In the genomic region with DNA sequence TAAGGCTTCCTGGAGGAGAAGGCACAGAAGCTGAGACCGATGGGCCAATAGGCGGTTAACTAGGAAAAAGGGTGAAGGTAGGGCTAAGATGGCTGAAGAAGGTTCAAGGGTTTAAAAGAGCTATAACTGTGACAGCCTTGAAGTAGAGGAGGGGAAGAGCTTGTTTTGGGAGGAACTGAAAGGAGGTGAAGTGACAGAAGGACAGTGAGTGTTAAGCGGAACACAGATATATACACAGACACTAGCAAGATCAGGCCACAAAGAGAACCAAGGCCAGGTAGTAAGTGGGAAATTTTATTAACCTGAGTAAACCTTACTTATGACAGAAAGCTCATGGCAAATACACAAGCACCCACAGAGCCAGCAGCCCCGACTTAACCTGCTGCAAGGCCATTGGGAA, we compare ENCODE assay signal across 13 mouse cellular contexts. TPM values are rescaled to one million over a fixed set of nuclear protein-coding genes. Genes with fewer than 3 reads are reported as not detected.
A peak's percentile ranks its signal among the peaks of the same experiment; 100 is the strongest.
DNase-seq lines count a peak whose midpoint lies in the region; ATAC-seq and TF ChIP-seq lines count a peak whose summit lies in the region.
"Had no signal": no experiment of that assay in that cellular context is flagged by ENCODE, and none has a peak within 500 bp of the region (broad histone marks: within the 10 kb centered on the region; RNA-seq: fewer than 3 reads in every experiment).

No protein-coding gene starts in this region.

- dilution Hi-C loops in CH12.LX (cut with MboI; ENCODE audit: extremely low pct_ligation_motif_present, extremely low pct_unique_long_range_greater_than_20kb, low sequenced_read_pairs): no loop called here

- H3K4me2 ChIP-seq in kidney, embryonic 15.5 days: no peak overlapping the region
- H3K4me2 ChIP-seq in CH12.LX (ENCODE audit: insufficient read depth, low read depth, poor library complexity, severe bottlenecking): peak overlapping the region; percentile 65
- H3K4me2 ChIP-seq in liver, embryonic 16.5 days (ENCODE audit: low read depth, low read length): no peak overlapping the region
- H3K4me2 ChIP-seq: midbrain, embryonic 13.5 days had no signal

- no peak for TF ChIP-seq CTCF in kidney, adult 2 months (conservative IDR thresholded peaks at IDR 0.05; ENCODE audit: insufficient read depth, insufficient read length, low read depth, low read length)
- no peak for TF ChIP-seq CTCF in CH12.LX (conservative IDR thresholded peaks at IDR 0.05 in 1 of 2, IDR thresholded peaks at IDR 0.05 in 1 of 2; ENCODE audit: low read depth in 2 of 2, low read length in 2 of 2)

- no peaks in the 10 kb centered on the region for H3K27me3 ChIP-seq in kidney, adult 2 months (replicated peaks; ENCODE audit: control insufficient read depth, insufficient read depth, low read length)
- H3K27me3 ChIP-seq in kidney, embryonic 15.5 days: no peaks in the 10 kb centered on the region
- no peaks in the 10 kb centered on the region for H3K27me3 ChIP-seq in CH12.LX (replicated peaks)
- H3K27me3 ChIP-seq in liver, embryonic 16.5 days (ENCODE audit: control insufficient read depth, insufficient read depth, low read depth, low read length): no peaks in the 10 kb centered on the region
- H3K27me3 ChIP-seq: midbrain, embryonic 13.5 days had no signal

- no peaks in the 10 kb centered on the region for H3K36me3 ChIP-seq in kidney, adult 2 months (ENCODE audit: control insufficient read depth, insufficient read depth, low read length)
- peaks cover 6% of the 10 kb centered on the region; the same call in 1 of the 2 replicates for H3K36me3 ChIP-seq in kidney, embryonic 15.5 days
- peaks cover 12 to 51% of the 10 kb centered on the region in 2 experiments for H3K36me3 ChIP-seq in CH12.LX (replicated peaks in 1 of 2; ENCODE audit: control insufficient read depth in 1 of 2, insufficient read depth in 1 of 2, low read length in 1 of 2)
- H3K36me3 ChIP-seq in liver, embryonic 16.5 days (ENCODE audit: control insufficient read depth, insufficient read depth): no peaks in the 10 kb centered on the region

- peaks cover 10% of the 10 kb centered on the region for H3K4me1 ChIP-seq in kidney, adult 2 months (ENCODE audit: control insufficient read depth, insufficient read depth, low read length)
- peaks cover 35% of the 10 kb centered on the region for H3K4me1 ChIP-seq in kidney, embryonic 15.5 days
- H3K4me1 ChIP-seq in CH12.LX (ENCODE audit: control insufficient read depth in 1 of 2, insufficient read depth in 2 of 2): peaks cover 47 to 86% of the 10 kb centered on the region in 2 experiments
- H3K4me1 ChIP-seq in liver, embryonic 16.5 days (ENCODE audit: control insufficient read depth, low read depth, low read length): peaks cover 20% of the 10 kb centered on the region

- ATAC-seq in kidney, embryonic 15.5 days (replicated peaks; ENCODE audit: low FRiP score): no peak
- no peak for ATAC-seq in liver, embryonic 16.5 days (ENCODE audit: low read depth)
- ATAC-seq: midbrain, embryonic 13.5 days had no signal

- H3K9ac ChIP-seq in kidney, embryonic 15.5 days: no peak overlapping the region
- H3K9ac ChIP-seq in CH12.LX (ENCODE audit: insufficient read depth, low read depth): peak overlapping the region; percentile 40; the same call in 1 of the 2 replicates
- H3K9ac ChIP-seq in liver, embryonic 16.5 days (ENCODE audit: low read depth, low read length): no peak overlapping the region
- H3K9ac ChIP-seq: midbrain, embryonic 13.5 days had no signal

- peaks cover 95% of the 10 kb centered on the region for H3K79me2 ChIP-seq in CH12.LX (replicated peaks; ENCODE audit: control insufficient read depth, extremely low read depth, insufficient read depth, poor library complexity, severe bottlenecking)

- 87% methylated on average over 4 of the region's 4 CpGs for WGBS in kidney, adult 2 months
- WGBS in kidney, embryonic 15.5 days: 91% methylated on average over 4 of the region's 4 CpGs
- 78% methylated on average over 4 of the region's 4 CpGs for WGBS in liver, embryonic 16.5 days (ENCODE audit: insufficient replicate concordance)

- TF ChIP-seq RAD21 in CH12.LX (IDR thresholded peaks at IDR 0.05; ENCODE audit: low read depth, low read length): no peak

- no peaks in the 10 kb centered on the region for H3K9me3 ChIP-seq in kidney, embryonic 15.5 days (replicated peaks)
- H3K9me3 ChIP-seq in CH12.LX (replicated peaks; ENCODE audit: low read length): no peaks in the 10 kb centered on the region
- no peaks in the 10 kb centered on the region for H3K9me3 ChIP-seq in liver, embryonic 16.5 days (replicated peaks; ENCODE audit: control insufficient read depth, low read length)
- H3K9me3 ChIP-seq: G1E; midbrain, embryonic 13.5 days had no signal

- in situ Hi-C loops in CH12.LX (cut with MboI; ENCODE audit: low pct_ligation_motif_present, low pct_unique_long_range_greater_than_20kb, low sequenced_read_pairs): no loop called here

- peak; percentile 49; the same call in 1 of the 2 replicates for TF ChIP-seq EP300 in CH12.LX (IDR thresholded peaks at IDR 0.05; ENCODE audit: low read length)

- no peak overlapping the region for H3K4me3 ChIP-seq in kidney, adult 2 months (ENCODE audit: insufficient read depth, low read depth, low read length)
- H3K4me3 ChIP-seq in kidney, embryonic 15.5 days (replicated peaks): no peak overlapping the region
- no peak overlapping the region for H3K4me3 ChIP-seq in CH12.LX (replicated peaks in 1 of 3; ENCODE audit: low read depth in 2 of 3, low read length in 2 of 3, poor library complexity in 1 of 3)
- H3K4me3 ChIP-seq in liver, embryonic 16.5 days (ENCODE audit: low read depth, low read length): no peak overlapping the region
- H3K4me3 ChIP-seq: midbrain, embryonic 13.5 days had no signal

- DNase-seq in kidney, adult 2 months: no peak
- peak; percentile 46 for DNase-seq in CH12.LX (ENCODE audit: extremely low read depth)
- DNase-seq in adipocyte (ENCODE audit: low spot score): peak; percentile 40
- DNase-seq in urinary bladder, postnatal 14 days (ENCODE audit: low spot score): no peak
- DNase-seq in layer of hippocampus, adult 9-11 months: no peak
- DNase-seq: adrenal gland, adult 2 months; cerebellum, adult 8-10 months; kidney, postnatal 14 days; left cerebral cortex, postnatal 4 days had no signal

- no peak for TF ChIP-seq POLR2A in kidney, adult 2 months (IDR thresholded peaks at IDR 0.05; ENCODE audit: low read depth, low read length)
- 0 out of 2 replicates have a peak, but pooled peaks have one; percentile 8 for TF ChIP-seq POLR2A in CH12.LX (IDR thresholded peaks at IDR 0.05; ENCODE audit: low read depth, low read length)

- H3K27ac ChIP-seq in kidney, adult 2 months (ENCODE audit: insufficient read depth, low read depth, low read length): peak overlapping the region; percentile 28; the same call in 1 of the 2 replicates
- H3K27ac ChIP-seq in kidney, embryonic 15.5 days: no peak overlapping the region
- H3K27ac ChIP-seq in CH12.LX (ENCODE audit: insufficient read depth, low read depth): peak overlapping the region; percentile 97
- H3K27ac ChIP-seq in liver, embryonic 16.5 days (ENCODE audit: low read length): 0 out of 2 replicates have a peak overlapping the region, but pooled peaks have one; percentile 56
- H3K27ac ChIP-seq: midbrain, embryonic 13.5 days had no signal

TF ChIP-seq in CH12.LX, 34 proteins besides CTCF, POLR2A, EP300 and RAD21:
- TF ChIP-seq RCOR1 (conservative IDR thresholded peaks at IDR 0.05; ENCODE audit: low read depth, low read length): no peak
- 0 out of 2 replicates have a peak, but pooled peaks have one; percentile 24 for TF ChIP-seq CHD1 (IDR thresholded peaks at IDR 0.05; ENCODE audit: low read depth, low read length)
- no peak for TF ChIP-seq ETS1 (conservative IDR thresholded peaks at IDR 0.05; ENCODE audit: low read depth, low read length)
- TF ChIP-seq IRF4 (IDR thresholded peaks at IDR 0.05; ENCODE audit: low read depth, low read length): peak; percentile 36; the same call in 1 of the 2 replicates
- TF ChIP-seq MXI1 (IDR thresholded peaks at IDR 0.05; ENCODE audit: low read depth, low read length): no peak; the same call in 1 of the 2 replicates
- TF ChIP-seq MAX (IDR thresholded peaks at IDR 0.05; ENCODE audit: low read length): no peak
- 0 out of 2 replicates have a peak, but pooled peaks have one; percentile 19 for TF ChIP-seq MAZ (IDR thresholded peaks at IDR 0.05; ENCODE audit: low read depth, low read length)
- TF ChIP-seq SMC3 (IDR thresholded peaks at IDR 0.05; ENCODE audit: low read depth, low read length): no peak

RNA-seq across cellular contexts. Expression of gene Pkig, which starts 18.1 kb away (rescaled TPM):
- 100 and 107 TPM in 2 replicates for polyA plus RNA-seq in kidney, adult 2 months (2012; rRNA removed)
- 167 and 174 TPM in 2 replicates for polyA plus RNA-seq in kidney, embryonic 15.5 days (2015; fragmentation: Nextera tagmentation; extraction: Ambion mirVana)
- total RNA-seq in CH12.LX (2012; rRNA removed): 225 and 253 TPM in 2 replicates
- 227 and 228 TPM in 2 replicates for total RNA-seq in CH12.LX (2014; rRNA removed)
- polyA plus RNA-seq in CH12.LX (2012; ENCODE audit: insufficient read length, low read depth): 364 and 473 TPM in 2 replicates
- polyA plus RNA-seq in liver, embryonic 16.5 days (2015; fragmentation: Nextera tagmentation; extraction: Ambion mirVana): 83.1 and 86.6 TPM in 2 replicates

RNA-seq across cellular contexts. Expression of gene Serinc3, which starts 31.4 kb away (rescaled TPM):
- polyA plus RNA-seq in kidney, adult 2 months (2012; rRNA removed): 340 and 357 TPM in 2 replicates
- 43.7 and 44.0 TPM in 2 replicates for polyA plus RNA-seq in kidney, embryonic 15.5 days (2015; fragmentation: Nextera tagmentation; extraction: Ambion mirVana)
- total RNA-seq in CH12.LX (2012; rRNA removed): 345 and 358 TPM in 2 replicates
- total RNA-seq in CH12.LX (2014; rRNA removed): 411 and 467 TPM in 2 replicates
- polyA plus RNA-seq in CH12.LX (2012; ENCODE audit: insufficient read length, low read depth): 493 and 611 TPM in 2 replicates
- 138 and 149 TPM in 2 replicates for polyA plus RNA-seq in liver, embryonic 16.5 days (2015; fragmentation: Nextera tagmentation; extraction: Ambion mirVana)

Comparison
In these comparisons a context has a peak if more than half of its experiments do, and no peak if none do; other contexts are left out.
1. DNase-seq: peak in CH12.LX (single experiment) and adipocyte (single experiment); none in kidney, adult 2 months (single experiment), urinary bladder, postnatal 14 days (single experiment) and layer of hippocampus, adult 9-11 months (single experiment).